Mouse (Mus musculus) B cell, adult 2 months (primary cell): ENCODE measurements at regions not wholly inside any gene's neighbourhood (a gene's known extent, or its start where the extent isn't known, plus 50 kb on each side); places are given as distances from the start of the nearest gene placed in this dataset.
A peak's percentile ranks its signal among the peaks of the same experiment; 100 is the strongest.

Experiments
- DNase-seq, 2 experiments: peaks; one replicate each; pipeline ENCODE4 v3.0.0; 2022

GRCm38 (mm10) chr1:21132340-21132739, 53.3 kb upstream of the Tram2 start:
- no peak for DNase-seq

GRCm38 (mm10) chr1:21146961-21147360, 67.9 kb upstream of the Tram2 start:
- DNase-seq, result no peak

- peak; percentile 79 for DNase-seq
These were observed 56.6 kb upstream of the Tmem14a start for GRCm38 (mm10) chr1:21161742-21162141.

- peak; percentile 70 for DNase-seq
These were observed 52.1 kb upstream of the Tmem14a start for GRCm38 (mm10) chr1:21166287-21166733.

- DNase-seq, result no peak
These were observed 51.6 kb upstream of the Tmem14a start for GRCm38 (mm10) chr1:21166762-21167161.
